30 mouse cellular contexts compared by ENCODE assay signal in genomic region chr15:90664615-90665014, GRCm38 (mm10). TPM values are rescaled to one million over a fixed set of nuclear protein-coding genes. Genes with fewer than 3 reads are reported as not detected.
DNase-seq lines count a peak whose midpoint lies in the region; TF ChIP-seq lines count a peak whose summit lies in the region.
"Had no signal": no experiment of that assay in that cellular context is flagged by ENCODE, and none has a peak within 500 bp of the region (broad histone marks: within the 10 kb centered on the region; RNA-seq: fewer than 3 reads in every experiment).

No protein-coding gene starts in this region.

- H3K79me2 ChIP-seq in myocyte (ENCODE audit: control insufficient read depth, insufficient read depth): peaks cover 9% of the 10 kb centered on the region

- intact Hi-C loops in heart, postnatal 14 days (cut with DNase I): no loop called here

- H3K36me3 ChIP-seq in myocyte (ENCODE audit: control insufficient read depth, insufficient read depth): no peaks in the 10 kb centered on the region
- H3K36me3 ChIP-seq: embryonic facial prominence, embryonic 10.5 days; embryonic facial prominence, embryonic 13.5 days; forebrain, embryonic 12.5 days; forebrain, embryonic 15.5 days; G1E; heart, embryonic 12.5 days; heart, embryonic 15.5 days; intestine, embryonic 15.5 days had no signal

- TF ChIP-seq POLR2A in myocyte (IDR thresholded peaks at IDR 0.05; ENCODE audit: insufficient read length, low read depth): no peak

- DNase-seq in heart, adult 11 months: peak; percentile 85
- DNase-seq in heart, postnatal 14 days: no peak
- DNase-seq in ovary, adult 18-20 months (ENCODE audit: low spot score): peak; percentile 6
- DNase-seq in ovary, postnatal 14 days (ENCODE audit: low spot score): no peak
- DNase-seq in MN1 (ENCODE audit: low spot score): no peak
- DNase-seq: adrenal gland, adult 8-10 months; adrenal gland, postnatal 25 days; B cell, adult 2 months; cerebellum, adult 11-12 months; cerebellum, adult 8-10 months; cerebellum, postnatal 10 days; cerebellum, postnatal 36 days; embryo, embryonic 11 days; gastrocnemius, adult 2 months; gastrocnemius, postnatal 14 days; heart, adult 18-20 months; heart, postnatal 10 days; heart, postnatal 4 days had no signal

- H3K4me2 ChIP-seq in myocyte (ENCODE audit: low read depth): peak overlapping the region; percentile 69
- H3K4me2 ChIP-seq: embryonic facial prominence, embryonic 13.5 days; forebrain, embryonic 12.5 days; forebrain, embryonic 15.5 days; heart, embryonic 12.5 days; heart, embryonic 15.5 days; hindbrain, embryonic 14.5 days; intestine, embryonic 15.5 days had no signal

- H3K4me3 ChIP-seq in myocyte: no peak overlapping the region
- H3K4me3 ChIP-seq: embryonic facial prominence, embryonic 10.5 days; embryonic facial prominence, embryonic 13.5 days; erythroblast, embryonic 14.5 days; forebrain, embryonic 12.5 days; forebrain, embryonic 15.5 days; gastrocnemius, adult 2 months; heart, embryonic 12.5 days; heart, embryonic 15.5 days; intestine, embryonic 15.5 days had no signal

- no peak overlapping the region for H3ac ChIP-seq in myocyte (ENCODE audit: control insufficient read depth, insufficient read length)

- H3K27me3 ChIP-seq in myocyte (ENCODE audit: control insufficient read depth, insufficient read depth, insufficient read length): no peaks in the 10 kb centered on the region
- H3K27me3 ChIP-seq: CH12.LX; embryonic facial prominence, embryonic 13.5 days; forebrain, embryonic 12.5 days; forebrain, embryonic 15.5 days; heart, embryonic 12.5 days; heart, embryonic 15.5 days; intestine, embryonic 15.5 days had no signal

TF ChIP-seq in myocyte, 11 proteins besides CTCF, POLR2A, EP300 and RAD21:
- no peak for TF ChIP-seq MYOG (IDR thresholded peaks at IDR 0.05; ENCODE audit: control insufficient read depth in 1 of 3, insufficient read depth in 1 of 3, insufficient read length in 2 of 3, low read depth in 2 of 3)
- no peak for TF ChIP-seq MYOD1 (IDR thresholded peaks at IDR 0.05; ENCODE audit: control insufficient read depth in 1 of 3, insufficient read length in 2 of 3, low read depth in 2 of 3)
- TF ChIP-seq MAX (IDR thresholded peaks at IDR 0.05; ENCODE audit: low read depth): no peak
- no peak for TF ChIP-seq USF1 (IDR thresholded peaks at IDR 0.05; ENCODE audit: low read depth)
- TF ChIP-seq SRF (IDR thresholded peaks at IDR 0.05; ENCODE audit: control insufficient read depth, insufficient read length, low read depth): no peak
- TF ChIP-seq REST (IDR thresholded peaks at IDR 0.05; ENCODE audit: insufficient read depth, insufficient read length): no peak
- TF ChIP-seq POLR2AphosphoS2 (IDR thresholded peaks at IDR 0.05; ENCODE audit: insufficient read length, low read depth): no peak

RNA-seq across cellular contexts. Expression of gene Cpne8, which starts 14.6 kb away (rescaled TPM):
- 10 to 100 TPM; 10.0 to 10.5 TPM for total RNA-seq in heart, postnatal 14 days (2021)
- polyA plus RNA-seq in myocyte (2012; fragmentation: generic; extraction: Trizol): 13.2 TPM
- polyA plus RNA-seq: G1E had no signal

Comparison
In these comparisons a context has a peak if more than half of its experiments do, and no peak if none do; other contexts are left out.
1. DNase-seq: peak in heart, adult 11 months (single experiment) and ovary, adult 18-20 months (single experiment); none in heart, postnatal 14 days (0 of 2), ovary, postnatal 14 days (single experiment) and MN1 (single experiment).